Mouse (Mus musculus): ENCODE data around the gene Gm5141. TPM values are rescaled to one million over a fixed set of nuclear protein-coding genes. Genes with fewer than 3 reads are reported as not detected.
"Not testable (repeated sequence)": the region's sequence is repeated elsewhere in the genome, so short reads cannot be mapped to it uniquely, and the experiment has no call there.

Gm5141 gene
- 10.3 and 11.7 TPM in 2 replicates for polyA plus RNA-seq (2014; fragmentation: Nextera tagmentation; extraction: Ambion mirVana)

GRCm38 (mm10) chr13:62785199-62786134 lies at the start of gene Gm5141:
Gm5141 (minus strand) TSS chr13:62785808.
- ATAC-seq (ENCODE audit: low read depth): peak; percentile 100
- H3K9me3 ChIP-seq (ENCODE audit: control insufficient read depth, low read length); H3K4me1 ChIP-seq (ENCODE audit: control insufficient read depth, insufficient read depth, low read length); H3K36me3 ChIP-seq (ENCODE audit: control insufficient read depth, insufficient read depth, low read length); H3K27me3 ChIP-seq (ENCODE audit: control insufficient read depth, insufficient read depth, low read length): not testable (repeated sequence)
- Histone ChIP-seq H3K27ac (ENCODE audit: low read depth, low read length) (peak within 1 kb of the TSS; percentile 23; the same call in 1 of the 2 replicates), H3K9ac (replicated peaks; ENCODE audit: low read depth, low read length) (peak within 1 kb of the TSS; percentile 52; the same call in 1 of the 2 replicates), H3K4me3 (ENCODE audit: low read depth, low read length) (peak within 1 kb of the TSS; percentile 49), H3K4me2 (ENCODE audit: low read depth, low read length) (peak within 1 kb of the TSS; percentile 62)
- WGBS: 5% methylated on average over 19 of the region's 23 CpGs

GRCm38 (mm10) chr13:62833341-62833740 lies 47.7 kb upstream of the Gm5141 start:
- no peaks in the 10 kb centered on the region for H3K4me1 ChIP-seq (ENCODE audit: control insufficient read depth, insufficient read depth, low read length)
- ATAC-seq (ENCODE audit: low read depth): no peak
- no peaks in the 10 kb centered on the region for H3K9me3 ChIP-seq (ENCODE audit: control insufficient read depth, low read length)
- no peaks in the 10 kb centered on the region for H3K36me3 ChIP-seq (ENCODE audit: control insufficient read depth, insufficient read depth, low read length)
- H3K4me3 ChIP-seq (ENCODE audit: low read depth, low read length): no peak overlapping the region
- no peak overlapping the region for H3K9ac ChIP-seq (replicated peaks; ENCODE audit: low read depth, low read length)
- no peak overlapping the region for H3K4me2 ChIP-seq (ENCODE audit: low read depth, low read length)
- H3K27me3 ChIP-seq (ENCODE audit: control insufficient read depth, insufficient read depth, low read length): no peaks in the 10 kb centered on the region
- 53% methylated on average over 4 of the region's 4 CpGs for WGBS
- H3K27ac ChIP-seq (ENCODE audit: low read depth, low read length): no peak overlapping the region

GRCm38 (mm10) chr13:62832239-62832638 lies 46.6 kb upstream of the Gm5141 start:
- Histone ChIP-seq H3K27me3 (ENCODE audit: control insufficient read depth, insufficient read depth, low read length) (no peaks in the 10 kb centered on the region), H3K4me3 (ENCODE audit: low read depth, low read length) (no peak overlapping the region), H3K4me2 (ENCODE audit: low read depth, low read length) (no peak overlapping the region), H3K9me3 (ENCODE audit: control insufficient read depth, low read length) (no peaks in the 10 kb centered on the region), H3K9ac (replicated peaks; ENCODE audit: low read depth, low read length) (no peak overlapping the region), H3K36me3 (ENCODE audit: control insufficient read depth, insufficient read depth, low read length) (no peaks in the 10 kb centered on the region), H3K27ac (ENCODE audit: low read depth, low read length) (no peak overlapping the region), H3K4me1 (ENCODE audit: control insufficient read depth, insufficient read depth, low read length) (no peaks in the 10 kb centered on the region)
- WGBS: 90% methylated on average over 2 of the region's 2 CpGs
- ATAC-seq (ENCODE audit: low read depth): no peak

GRCm38 (mm10) chr13:62815705-62816104 lies 30.1 kb upstream of the Gm5141 start:
- not testable (repeated sequence) for H3K9me3 ChIP-seq (ENCODE audit: control insufficient read depth, low read length); H3K27ac ChIP-seq (ENCODE audit: low read depth, low read length); ATAC-seq (ENCODE audit: low read depth); H3K36me3 ChIP-seq (ENCODE audit: control insufficient read depth, insufficient read depth, low read length); H3K27me3 ChIP-seq (ENCODE audit: control insufficient read depth, insufficient read depth, low read length); H3K9ac ChIP-seq (replicated peaks; ENCODE audit: low read depth, low read length); H3K4me3 ChIP-seq (ENCODE audit: low read depth, low read length); H3K4me1 ChIP-seq (ENCODE audit: control insufficient read depth, insufficient read depth, low read length); H3K4me2 ChIP-seq (ENCODE audit: low read depth, low read length)
- WGBS: 89% methylated on average over 3 of the region's 3 CpGs

- no peak for ATAC-seq (ENCODE audit: low read depth)
- Histone ChIP-seq H3K4me3 (ENCODE audit: low read depth, low read length) (peak overlapping the region; percentile 31; the same call in 1 of the 2 replicates), H3K9me3 (ENCODE audit: control insufficient read depth, low read length) (no peaks in the 10 kb centered on the region), H3K4me1 (ENCODE audit: control insufficient read depth, insufficient read depth, low read length) (no peaks in the 10 kb centered on the region), H3K4me2 (ENCODE audit: low read depth, low read length) (peak overlapping the region; percentile 51), H3K27me3 (ENCODE audit: control insufficient read depth, insufficient read depth, low read length) (no peaks in the 10 kb centered on the region), H3K36me3 (ENCODE audit: control insufficient read depth, insufficient read depth, low read length) (no peaks in the 10 kb centered on the region), H3K9ac (replicated peaks; ENCODE audit: low read depth, low read length) (0 out of 2 replicates have a peak overlapping the region, but pooled peaks have one; percentile 11), H3K27ac (ENCODE audit: low read depth, low read length) (no peak overlapping the region)
- 6% methylated on average over 25 of the region's 32 CpGs for WGBS
Measured at GRCm38 (mm10) chr13:62812713-62813112, 27.1 kb upstream of the Gm5141 start.

GRCm38 (mm10) chr13:62807981-62808380 lies 22.4 kb upstream of the Gm5141 start:
- not testable (repeated sequence) for ATAC-seq (ENCODE audit: low read depth); H3K9me3 ChIP-seq (ENCODE audit: control insufficient read depth, low read length); H3K9ac ChIP-seq (replicated peaks; ENCODE audit: low read depth, low read length); H3K4me1 ChIP-seq (ENCODE audit: control insufficient read depth, insufficient read depth, low read length); H3K36me3 ChIP-seq (ENCODE audit: control insufficient read depth, insufficient read depth, low read length); H3K27ac ChIP-seq (ENCODE audit: low read depth, low read length); H3K4me3 ChIP-seq (ENCODE audit: low read depth, low read length); H3K4me2 ChIP-seq (ENCODE audit: low read depth, low read length); H3K27me3 ChIP-seq (ENCODE audit: control insufficient read depth, insufficient read depth, low read length)
- WGBS: 92% methylated on average over 6 of the region's 6 CpGs

- not testable (repeated sequence) for H3K27me3 ChIP-seq (ENCODE audit: control insufficient read depth, insufficient read depth, low read length); H3K27ac ChIP-seq (ENCODE audit: low read depth, low read length); H3K4me1 ChIP-seq (ENCODE audit: control insufficient read depth, insufficient read depth, low read length); H3K9me3 ChIP-seq (ENCODE audit: control insufficient read depth, low read length); H3K9ac ChIP-seq (replicated peaks; ENCODE audit: low read depth, low read length); H3K36me3 ChIP-seq (ENCODE audit: control insufficient read depth, insufficient read depth, low read length)
- ATAC-seq (ENCODE audit: low read depth): peak; percentile 32; the same call in 1 of the 2 replicates
- peak overlapping the region; percentile 29; the same call in 1 of the 2 replicates for H3K4me2 ChIP-seq (ENCODE audit: low read depth, low read length)
- peak overlapping the region; percentile 49 for H3K4me3 ChIP-seq (ENCODE audit: low read depth, low read length)
- WGBS: 40% methylated on average over 2 of the region's 2 CpGs
Measured at GRCm38 (mm10) chr13:62786135-62786493, 506 bp upstream of the Gm5141 start.

GRCm38 (mm10) chr13:62763806-62764205 lies 21.8 kb downstream of the Gm5141 start:
- H3K4me1 ChIP-seq (ENCODE audit: control insufficient read depth, insufficient read depth, low read length); ATAC-seq (ENCODE audit: low read depth); H3K4me3 ChIP-seq (ENCODE audit: low read depth, low read length); H3K4me2 ChIP-seq (ENCODE audit: low read depth, low read length); H3K9me3 ChIP-seq (ENCODE audit: control insufficient read depth, low read length); H3K27me3 ChIP-seq (ENCODE audit: control insufficient read depth, insufficient read depth, low read length); H3K27ac ChIP-seq (ENCODE audit: low read depth, low read length); H3K36me3 ChIP-seq (ENCODE audit: control insufficient read depth, insufficient read depth, low read length); H3K9ac ChIP-seq (replicated peaks; ENCODE audit: low read depth, low read length): not testable (repeated sequence)
- 67% methylated on average over 2 of the region's 2 CpGs for WGBS
